Mouse (Mus musculus) gastrocnemius, postnatal 10 days (tissue): ENCODE data around the gene Phc1. TPM values are rescaled to one million over a fixed set of nuclear protein-coding genes. Genes with fewer than 3 reads are reported as not detected.
A peak's percentile ranks its signal among the peaks of the same experiment; 100 is the strongest.

Experiments
- DNase-seq: peaks from one replicate; pipeline ENCODE4 v3.0.0; 2021; ENCODE audit warnings: mixed read lengths
- total RNA-seq, 2 experiments: library from RNA; stranded (reverse); gene quantifications; 2 replicates each; pipeline ENCODE4 v1.2.3; 2021

Phc1 gene
- total RNA-seq, 2 experiments from 2014 or later: 13.1 to 13.8 TPM

- no peak for DNase-seq
Observed at GRCm38 (mm10) chr6:122295242-122295641, 45.1 kb downstream of the Phc1 start.

GRCm38 (mm10) chr6:122294290-122294689, 46.1 kb downstream of the Phc1 start:
- no peak for DNase-seq

- no peak for DNase-seq
Observed at GRCm38 (mm10) chr6:122293796-122294195, 46.6 kb downstream of the Phc1 start.

- no peak for DNase-seq
Observed at GRCm38 (mm10) chr6:122293121-122293520, 47.2 kb downstream of the Phc1 start.

- DNase-seq: no peak
Observed at GRCm38 (mm10) chr6:122292184-122292583, 48.2 kb downstream of the Phc1 start.

- no peak for DNase-seq
Observed at GRCm38 (mm10) chr6:122291735-122292134, 48.6 kb downstream of the Phc1 start.

- DNase-seq: no peak
Observed at GRCm38 (mm10) chr6:122291264-122291663, 49.1 kb downstream of the Phc1 start.

GRCm38 (mm10) chr6:122290253-122290652, 50.1 kb downstream of the Phc1 start:
- no peak for DNase-seq

- DNase-seq: no peak
Observed at GRCm38 (mm10) chr6:122289313-122289712, 51.0 kb downstream of the Phc1 start.

- DNase-seq: no peak
Observed at GRCm38 (mm10) chr6:122288263-122288662, 52.1 kb downstream of the Phc1 start.

GRCm38 (mm10) chr6:122284823-122285222, 55.5 kb downstream of the Phc1 start:
- DNase-seq: no peak

GRCm38 (mm10) chr6:122284304-122284703, 56.1 kb downstream of the Phc1 start:
- DNase-seq: no peak

GRCm38 (mm10) chr6:122283429-122283828, 56.9 kb downstream of the Phc1 start:
- no peak for DNase-seq

- no peak for DNase-seq
Observed at GRCm38 (mm10) chr6:122282782-122283181, 57.6 kb downstream of the Phc1 start, which contains the start of gene Klrg1. Gene Klrg1 (minus strand): TSS chr6:122282882.

- DNase-seq: no peak
Observed at GRCm38 (mm10) chr6:122276565-122276964, 63.8 kb downstream of the Phc1 start.

- no peak for DNase-seq
Observed at GRCm38 (mm10) chr6:122274546-122274945, 65.8 kb downstream of the Phc1 start.

- no peak for DNase-seq
Observed at GRCm38 (mm10) chr6:122270152-122270551, 70.2 kb downstream of the Phc1 start.

GRCm38 (mm10) chr6:122269170-122269569, 71.2 kb downstream of the Phc1 start:
- no peak for DNase-seq

- DNase-seq: peak; percentile 75
Observed at GRCm38 (mm10) chr6:122268561-122268960, 71.8 kb downstream of the Phc1 start.

Other genes with a start within 250 kb of the Phc1 start
- gene Klrg1, start 57.7 kb downstream of the Phc1 start, total RNA-seq: not detected
- gene M6pr, start 31.8 kb downstream of the Phc1 start, total RNA-seq: 10 to 100 TPM; 32.1 to 35.6 TPM
- 1 to 10 TPM; 2.1 to 2.6 TPM for gene Rimklb, start 158.2 kb upstream of the Phc1 start, total RNA-seq
- gene Mfap5, start 165.3 kb upstream of the Phc1 start, total RNA-seq: 100 to 1,000 TPM; 115 to 141 TPM
- not detected for gene Aicda, start 213.2 kb upstream of the Phc1 start, total RNA-seq